Mouse (Mus musculus) effector memory CD4-positive, alpha-beta T cell, adult 5 months (primary cell): ENCODE measurements around the gene Ccdc162. TPM values are rescaled to one million over a fixed set of nuclear protein-coding genes. Genes with fewer than 3 reads are reported as not detected.

Source experiments
- polyA plus RNA-seq: library from polyadenylated mRNA; unstranded; fragments of 100-300 nt; shearing (Covaris generic); gene quantifications from one replicate; pipeline ENCODE4 v1.2.1, GENCODE M21; 2017

Ccdc162 gene
- 1.1 TPM for polyA plus RNA-seq

GRCm38 (mm10) chr10:41716029-41716897, at the start of gene Ccdc162:
TSS of gene Ccdc162 (minus strand) at chr10:41716634.

GRCm38 (mm10) chr10:41518981-41519618, 197.3 kb downstream of the Ccdc162 start, which contains the start of gene Cd164:
TSS of gene Cd164 (plus strand) at chr10:41519414.

GRCm38 (mm10) chr10:41489708-41490517, 226.5 kb downstream of the Ccdc162 start, which contains the start of the genes Smpd2 and Ppil6:
TSS of gene Smpd2 (minus strand) at chr10:41490369.
TSS of gene Ppil6 (plus strand) at chr10:41490439.

Other genes starting within 250 kb of the Ccdc162 start
- gene Mical1, start 240.3 kb downstream of the Ccdc162 start, polyA plus RNA-seq = 117 TPM
- 25.8 TPM for gene Smpd2, start 226.3 kb downstream of the Ccdc162 start, polyA plus RNA-seq
- gene Ppil6, start 226.2 kb downstream of the Ccdc162 start, polyA plus RNA-seq = not detected
- 240 TPM for gene Cd164, start 197.2 kb downstream of the Ccdc162 start, polyA plus RNA-seq
- 8.9 TPM for gene Cep57l1, start 93.2 kb upstream of the Ccdc162 start, polyA plus RNA-seq
- gene Sesn1, start 93.3 kb upstream of the Ccdc162 start, polyA plus RNA-seq = 25.5 TPM